Mouse (Mus musculus): ENCODE results near the gene Gm21883.
"Not testable (repeated sequence)": the region's sequence is repeated elsewhere in the genome, so short reads cannot be mapped to it uniquely, and the experiment has no call there.

GRCm38 (mm10) chrX:31618820-31619219 lies 44.7 kb upstream of the Gm21883 start, which contains the start of gene Spin2e:
- not testable (repeated sequence) for TF ChIP-seq POLR2A (IDR thresholded peaks at IDR 0.05; ENCODE audit: borderline replicate concordance, low read depth, low read length); CTCF (IDR thresholded peaks at IDR 0.05; ENCODE audit: low read depth, low read length)

Measured in bone marrow macrophage, adult 2 months (primary cell).